Mouse (Mus musculus) intestine, postnatal 0 days (tissue): ENCODE data around the gene Tmem255a. TPM values are rescaled to one million over a fixed set of nuclear protein-coding genes. Genes with fewer than 3 reads are reported as not detected.

ENCODE experiments used
- ATAC-seq: fragments of 200-750 bp; cut with Nextera tagmentation; 2 replicates; pipeline ENCODE4 v1.8.0; 2017; ENCODE audit warnings: mild to moderate bottlenecking, moderate TSS enrichment, moderate library complexity
- H3K27ac ChIP-seq: fragments of 300-500 bp; sonication (generic); 2 replicates; pipeline ENCODE4 v1.5.1; 2014; ENCODE audit warnings: mild to moderate bottlenecking, low read depth, low read length, moderate library complexity
- H3K27me3 ChIP-seq: fragments of 300-500 bp; sonication (generic); replicated peaks from 2 replicates; pipeline ENCODE4 v1.6.1; 2014; ENCODE audit warnings: low read length, mixed read lengths; ENCODE audit not compliant: control insufficient read depth, insufficient read depth
- H3K36me3 ChIP-seq: fragments of 300-500 bp; sonication (generic); 2 replicates; pipeline ENCODE4 v1.6.1; 2014; ENCODE audit warnings: mild to moderate bottlenecking, moderate library complexity; ENCODE audit not compliant: control insufficient read depth, insufficient read depth
- H3K4me1 ChIP-seq: fragments of 300-500 bp; sonication (generic); replicated peaks from 2 replicates; pipeline ENCODE4 v1.6.1; 2014; ENCODE audit warnings: antibody characterized with exemption, low read length, mixed read lengths; ENCODE audit not compliant: control insufficient read depth, insufficient read depth
- H3K4me2 ChIP-seq: fragments of 300-500 bp; sonication (generic); replicated peaks from 2 replicates; pipeline ENCODE4 v1.6.1; 2014; ENCODE audit warnings: low read depth, mild to moderate bottlenecking, moderate library complexity
- H3K4me3 ChIP-seq: fragments of 300-500 bp; sonication (generic); 2 replicates; pipeline ENCODE4 v1.5.1; 2014; ENCODE audit warnings: low read depth, low read length
- H3K9ac ChIP-seq: fragments of 300-500 bp; sonication (generic); 2 replicates; pipeline ENCODE4 v1.6.1; 2014; ENCODE audit warnings: mild to moderate bottlenecking, low read depth, low read length
- H3K9me3 ChIP-seq: fragments of 300-500 bp; sonication (generic); 2 replicates; pipeline ENCODE4 v1.6.1; 2016; ENCODE audit warnings: mixed run types; ENCODE audit not compliant: control insufficient read depth
- CTCF ChIP-seq: sonication (generic); IDR thresholded peaks from 2 replicates; pipeline ENCODE4 v1.5.1; 2016; ENCODE audit warnings: low read depth, mild to moderate bottlenecking, control low read depth, antibody characterized with exemption, moderate library complexity
- WGBS: fragments of 180-500 bp; shearing (Covaris S2); extraction: QIAGEN DNeasy Blood & Tissue Kit; methylation state at CpG from one replicate; pipeline ENCODE4 v1.1.7; 2014; 5-methylcytosine and 5-hydroxymethylcytosine counted together
- polyA plus RNA-seq: library from polyadenylated mRNA; unstranded; fragments of >200 nt; fragmentation: Nextera tagmentation; extraction: Ambion mirVana; gene quantifications from 2 replicates; pipeline ENCODE4 v1.2.1, GENCODE M21; 2015

Tmem255a gene
- polyA plus RNA-seq, 1 experiment from 2014 or later = 7.6 TPM

DNA sequence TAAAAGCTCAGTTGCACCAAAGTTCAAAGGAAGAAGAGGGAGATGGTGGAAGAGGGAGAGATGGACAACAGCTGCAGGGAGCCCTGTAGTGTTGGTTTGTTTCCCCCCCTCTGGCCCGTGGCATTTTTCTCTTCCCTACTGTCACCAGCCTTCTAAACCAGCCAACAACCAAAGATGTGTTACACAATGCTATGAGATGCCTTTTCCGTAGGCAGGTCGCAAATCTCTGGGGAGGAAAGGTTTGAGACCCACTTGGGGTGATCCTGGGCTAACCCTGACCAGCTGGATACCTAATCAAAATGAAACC, 61.8 kb downstream of the Tmem255a start:
- WGBS = 35% methylated on average over 3 of the region's 3 CpGs
- Histone ChIP-seq H3K27ac (peak overlapping the region; percentile 89; the same call in 1 of the 2 replicates), H3K4me2 (peak overlapping the region; percentile 61), H3K9ac (peak overlapping the region; percentile 79), H3K36me3 (no peaks in the 10 kb centered on the region), H3K27me3 (no peaks in the 10 kb centered on the region), H3K4me1 (no peaks in the 10 kb centered on the region), H3K9me3 (no peaks in the 10 kb centered on the region), H3K4me3 (peak overlapping the region; percentile 63)
- ATAC-seq = no peak
- no peak for TF ChIP-seq CTCF

GRCm38 (mm10) chrX:38189552-38190457, 62.4 kb downstream of the Tmem255a start, which contains the start of gene Zbtb33:
Gene Zbtb33, plus strand, starts transcription at chrX:38189793.
- peak; percentile 97 for ATAC-seq
- H3K27ac ChIP-seq = peak within 1 kb of the TSS; percentile 89
- no peaks in the 10 kb centered on the region for H3K9me3 ChIP-seq
- no peaks in the 10 kb centered on the region for H3K4me1 ChIP-seq
- no peaks in the 10 kb centered on the region for H3K27me3 ChIP-seq
- peak within 1 kb of the TSS; percentile 61 for H3K4me2 ChIP-seq
- TF ChIP-seq CTCF = peak; percentile 90
- peak within 1 kb of the TSS; percentile 79 for H3K9ac ChIP-seq
- WGBS = 19% methylated on average over 66 of the region's 72 CpGs
- no peaks in the 10 kb centered on the region for H3K36me3 ChIP-seq
- H3K4me3 ChIP-seq = peak within 1 kb of the TSS; percentile 63

DNA sequence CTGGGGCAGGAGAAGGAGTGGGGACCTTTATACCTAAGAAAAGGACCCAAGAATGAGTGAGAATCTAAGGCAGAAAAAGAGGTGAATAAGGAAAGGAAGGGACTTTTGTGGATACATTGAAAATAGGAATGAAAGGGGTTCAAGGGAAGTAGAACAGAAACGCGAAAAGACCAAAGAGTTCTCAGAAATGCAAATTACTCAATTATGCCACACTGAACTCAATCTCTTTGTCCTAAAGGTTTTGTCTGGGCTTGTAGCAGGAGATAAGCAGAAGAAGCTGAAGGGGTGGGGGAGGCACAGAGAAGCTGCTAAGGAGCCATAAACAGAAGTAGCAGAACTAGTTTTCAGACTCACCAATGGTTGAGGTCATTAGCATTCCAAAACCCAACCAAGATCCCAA, 66.7 kb downstream of the Tmem255a start:
- H3K9me3 ChIP-seq = no peaks in the 10 kb centered on the region
- no peaks in the 10 kb centered on the region for H3K36me3 ChIP-seq
- no peak overlapping the region for H3K4me3 ChIP-seq
- TF ChIP-seq CTCF = no peak
- no peak overlapping the region for H3K4me2 ChIP-seq
- 48% methylated on average over 2 of the region's 2 CpGs for WGBS
- no peaks in the 10 kb centered on the region for H3K4me1 ChIP-seq
- no peak overlapping the region for H3K9ac ChIP-seq
- no peak for ATAC-seq
- H3K27me3 ChIP-seq = no peaks in the 10 kb centered on the region
- no peak overlapping the region for H3K27ac ChIP-seq

GRCm38 (mm10) chrX:38181608-38182258, 70.5 kb downstream of the Tmem255a start:
- peak; percentile 63 for TF ChIP-seq CTCF
- peak overlapping the region; percentile 74 for H3K4me2 ChIP-seq
- H3K27ac ChIP-seq = no peak overlapping the region
- peak; percentile 78 for ATAC-seq
- H3K27me3 ChIP-seq = no peaks in the 10 kb centered on the region
- no peak overlapping the region for H3K9ac ChIP-seq
- H3K4me1 ChIP-seq = no peaks in the 10 kb centered on the region
- 20% methylated on average over 13 of the region's 15 CpGs for WGBS
- H3K9me3 ChIP-seq = peaks cover 5% of the 10 kb centered on the region; the same call in 1 of the 2 replicates
- H3K4me3 ChIP-seq = peak overlapping the region; percentile 41; the same call in 1 of the 2 replicates
- no peaks in the 10 kb centered on the region for H3K36me3 ChIP-seq

DNA sequence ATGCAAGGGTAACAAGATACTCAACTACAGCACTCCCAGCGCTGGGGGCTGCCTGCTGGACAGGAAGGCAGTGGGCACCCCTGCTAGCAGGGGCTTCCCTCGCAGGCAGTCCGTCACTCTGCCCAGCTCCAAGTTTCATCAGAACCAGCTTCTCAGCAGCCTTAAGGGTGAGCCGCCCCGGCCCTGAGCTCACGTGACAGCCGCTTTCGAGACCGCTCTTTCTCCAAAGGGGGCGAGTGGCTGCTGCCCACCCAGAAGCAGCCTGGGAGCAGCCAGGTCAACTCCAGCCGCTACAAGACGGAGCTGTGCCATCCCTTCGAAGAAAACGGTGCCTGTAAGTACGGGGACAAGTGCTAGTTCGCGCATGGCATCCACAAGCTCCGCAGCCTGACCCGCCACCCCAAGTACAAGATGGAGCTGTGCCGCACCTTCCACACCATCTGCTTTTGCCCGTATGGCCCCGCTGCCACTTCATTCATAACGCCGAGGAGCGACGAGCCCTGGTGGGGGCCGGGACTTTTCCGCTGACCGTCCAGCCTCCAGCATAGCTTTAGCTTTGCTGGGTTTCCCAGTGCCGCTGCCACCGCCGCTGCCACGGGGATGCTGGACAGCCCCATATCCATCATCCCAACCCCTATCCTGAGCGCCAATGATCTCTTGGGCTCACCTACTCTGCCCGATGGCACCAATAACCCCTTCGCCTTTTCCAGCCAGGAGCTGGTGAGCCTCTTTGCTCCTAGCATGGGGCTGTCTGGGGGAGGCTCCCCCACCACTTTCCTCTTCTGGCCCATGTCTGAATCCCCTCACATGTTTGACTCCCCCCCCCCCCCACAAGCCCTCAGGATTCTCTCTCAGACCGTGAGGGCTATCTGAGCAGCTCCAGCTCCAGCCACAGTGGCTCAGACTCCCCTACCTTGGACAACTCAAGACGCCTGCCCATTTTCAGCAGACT, 71.3 kb downstream of the Tmem255a start:
- peaks cover 5% of the 10 kb centered on the region; the same call in 1 of the 2 replicates for H3K9me3 ChIP-seq
- H3K4me2 ChIP-seq = peak overlapping the region; percentile 74
- H3K36me3 ChIP-seq = no peaks in the 10 kb centered on the region
- no peaks in the 10 kb centered on the region for H3K4me1 ChIP-seq
- WGBS = 23% methylated on average over 38 of the region's 38 CpGs
- no peaks in the 10 kb centered on the region for H3K27me3 ChIP-seq
- 0 out of 2 replicates have a peak overlapping the region, but pooled peaks have one; percentile 4 for H3K27ac ChIP-seq
- peak overlapping the region; percentile 41 for H3K4me3 ChIP-seq
- no peak for TF ChIP-seq CTCF
- no peak overlapping the region for H3K9ac ChIP-seq
- 0 out of 2 replicates have a peak, but pooled peaks have one; percentile 19 for ATAC-seq
